Mouse (Mus musculus) CH12.LX (cell line): ENCODE results near the gene C1qtnf5. TPM values are rescaled to one million over a fixed set of nuclear protein-coding genes. Genes with fewer than 3 reads are reported as not detected.

ENCODE experiments used
- DNase-seq: peaks from one replicate; pipeline ENCODE4 v3.0.0-alpha.2; 2013; ENCODE audit errors: extremely low read depth
- H3K27ac ChIP-seq: 2 replicates; pipeline ENCODE4 v1.5.1; 2012; ENCODE audit warnings: low read depth, mild to moderate bottlenecking, control low read depth, moderate library complexity; ENCODE audit not compliant: insufficient read depth
- H3K27me3 ChIP-seq: replicated peaks from 2 replicates; pipeline ENCODE3; 2012; ENCODE audit warnings: inconsistent platforms
- H3K36me3 ChIP-seq, 2 experiments: replicated peaks in 1 of 2; 2 replicates each; pipeline versions ENCODE3 to v1.6.1; 2012; ENCODE audit warnings: inconsistent platforms in 1 of 2, low read length in 1 of 2, mild to moderate bottlenecking in 1 of 2, mixed read lengths in 1 of 2, moderate library complexity in 1 of 2; ENCODE audit not compliant: control insufficient read depth in 1 of 2, insufficient read depth in 1 of 2
- H3K4me1 ChIP-seq, 2 experiments: 2 replicates each; pipeline ENCODE4 v1.6.1; 2012; ENCODE audit warnings: inconsistent platforms in 1 of 2, moderate library complexity in 1 of 2; ENCODE audit not compliant: insufficient read depth in 2 of 2, control insufficient read depth in 1 of 2
- H3K4me2 ChIP-seq: 2 replicates; pipeline ENCODE4 v1.6.1; 2012; ENCODE audit warnings: low read depth, mild to moderate bottlenecking, control low read depth; ENCODE audit not compliant: poor library complexity, insufficient read depth, severe bottlenecking
- H3K4me3 ChIP-seq, 3 experiments: fragments of 150-350 bp in 1 of 3; sonication (generic) in 1 of 3; replicated peaks in 1 of 3; 2 replicates each; pipeline versions ENCODE3 to v1.5.1; 2011 to 2012; ENCODE audit warnings: low read depth in 2 of 3, low read length in 2 of 3, mild to moderate bottlenecking in 2 of 3, moderate library complexity in 2 of 3, control low read depth in 1 of 3, improper control_type of control experiment in 1 of 3, inconsistent platforms in 1 of 3, mixed read lengths in 1 of 3; ENCODE audit not compliant: poor library complexity in 1 of 3
- H3K79me2 ChIP-seq: replicated peaks from 2 replicates; pipeline ENCODE4 v1.6.1; 2012; ENCODE audit warnings: mild to moderate bottlenecking, moderate library complexity; ENCODE audit not compliant: control insufficient read depth, poor library complexity, insufficient read depth, severe bottlenecking; ENCODE audit errors: extremely low read depth
- H3K9ac ChIP-seq: 2 replicates; pipeline ENCODE4 v1.6.1; 2012; ENCODE audit warnings: low read depth, mild to moderate bottlenecking, control low read depth, moderate library complexity; ENCODE audit not compliant: insufficient read depth
- H3K9me3 ChIP-seq: replicated peaks from 2 replicates; pipeline ENCODE3; 2012; ENCODE audit warnings: low read length, inconsistent platforms, mixed read lengths
- CHD1 ChIP-seq: IDR thresholded peaks from 2 replicates; pipeline ENCODE4 v1.6.1; 2012; ENCODE audit warnings: low read depth, low read length, improper control_type of control experiment, inconsistent platforms
- CHD2 ChIP-seq: IDR thresholded peaks from 2 replicates; pipeline ENCODE4 v1.6.1; 2011; ENCODE audit warnings: low read length, improper control_type of control experiment
- CTCF ChIP-seq, 2 experiments: IDR thresholded peaks in 1 of 2; conservative IDR thresholded peaks in 1 of 2; 2 replicates each; pipeline ENCODE4 v1.5.1; 2011 to 2012; ENCODE audit warnings: low read depth in 2 of 2, low read length in 2 of 2, improper control_type of control experiment in 1 of 2, inconsistent platforms in 1 of 2, mild to moderate bottlenecking in 1 of 2, moderate library complexity in 1 of 2
- ETS1 ChIP-seq: conservative IDR thresholded peaks from 2 replicates; pipeline ENCODE4 v1.6.1; 2012; ENCODE audit warnings: low read depth, mild to moderate bottlenecking, inconsistent platforms, low read length, improper control_type of control experiment, moderate library complexity
- HCFC1 ChIP-seq: IDR thresholded peaks from 2 replicates; pipeline ENCODE4 v1.6.1; 2012; ENCODE audit warnings: low read depth, mild to moderate bottlenecking, inconsistent platforms, low read length, improper control_type of control experiment
- IRF4 ChIP-seq: IDR thresholded peaks from 2 replicates; pipeline ENCODE4 v1.6.1; 2014; ENCODE audit warnings: low read depth, mild to moderate bottlenecking, inconsistent platforms, low read length, improper control_type of control experiment
- JUND ChIP-seq: conservative IDR thresholded peaks from 2 replicates; pipeline ENCODE4 v1.6.1; 2011; ENCODE audit warnings: low read depth, low read length, improper control_type of control experiment
- KAT2A ChIP-seq: IDR thresholded peaks from 2 replicates; pipeline ENCODE4 v1.6.1; 2012; ENCODE audit warnings: low read length, improper control_type of control experiment, inconsistent platforms; ENCODE audit not compliant: insufficient replicate concordance
- MAX ChIP-seq: IDR thresholded peaks from 2 replicates; pipeline ENCODE4 v1.6.1; 2011; ENCODE audit warnings: low read length, improper control_type of control experiment
- MEF2A ChIP-seq: IDR thresholded peaks from 2 replicates; pipeline ENCODE4 v1.6.1; 2014; ENCODE audit warnings: low read depth, mild to moderate bottlenecking, inconsistent platforms, low read length, improper control_type of control experiment, borderline replicate concordance
- MYC ChIP-seq: IDR thresholded peaks from 2 replicates; pipeline ENCODE4 v1.6.1; 2011; ENCODE audit warnings: low read depth, mild to moderate bottlenecking, improper control_type of control experiment, low read length
- NELFE ChIP-seq: IDR thresholded peaks from 2 replicates; pipeline ENCODE4 v1.6.1; 2011; ENCODE audit warnings: low read depth, low read length, improper control_type of control experiment
- NRF1 ChIP-seq: IDR thresholded peaks from 2 replicates; pipeline ENCODE4 v1.6.1; 2014; ENCODE audit warnings: low read depth, mild to moderate bottlenecking, inconsistent platforms, low read length, improper control_type of control experiment, moderate library complexity
- POLR2AphosphoS2 ChIP-seq: IDR thresholded peaks from 2 replicates; pipeline ENCODE4 v1.6.1; 2011; ENCODE audit warnings: low read depth, low read length, improper control_type of control experiment
- RCOR1 ChIP-seq: conservative IDR thresholded peaks from 2 replicates; pipeline ENCODE4 v1.6.1; 2012; ENCODE audit warnings: low read depth, mild to moderate bottlenecking, inconsistent platforms, low read length, improper control_type of control experiment
- TBP ChIP-seq: conservative IDR thresholded peaks from 2 replicates; pipeline ENCODE4 v1.6.1; 2011; ENCODE audit warnings: low read depth, low read length, improper control_type of control experiment
- TCF12 ChIP-seq: IDR thresholded peaks from 2 replicates; pipeline ENCODE4 v1.6.1; 2014; ENCODE audit warnings: low read depth, mild to moderate bottlenecking, inconsistent platforms, low read length, improper control_type of control experiment
- USF1 ChIP-seq: IDR thresholded peaks from 2 replicates; pipeline ENCODE4 v1.6.1; 2014; ENCODE audit warnings: low read depth, mild to moderate bottlenecking, inconsistent platforms, low read length, improper control_type of control experiment
- ZKSCAN1 ChIP-seq: IDR thresholded peaks from 2 replicates; pipeline ENCODE4 v1.6.1; 2012; ENCODE audit warnings: low read depth, inconsistent platforms, low read length, improper control_type of control experiment, borderline replicate concordance
- ZMIZ1 ChIP-seq: IDR thresholded peaks from 2 replicates; pipeline ENCODE4 v1.6.1; 2012; ENCODE audit warnings: low read depth, mild to moderate bottlenecking, inconsistent platforms, low read length, improper control_type of control experiment
- dilution Hi-C: fragments of 300-500 bp; cut with MboI; formaldehyde crosslinking; loops from 2 replicates; pipeline ENCODE4 v1.14.3; 2020; ENCODE audit warnings: low sequenced_read_pairs; ENCODE audit not compliant: extremely low pct_unique_long_range_greater_than_20kb, extremely low pct_ligation_motif_present
- in situ Hi-C: fragments of 300-500 bp; cut with MboI; formaldehyde crosslinking; loops from 3 replicates; pipeline ENCODE4 v1.14.3; 2019; ENCODE audit warnings: low sequenced_read_pairs, low pct_ligation_motif_present, low pct_unique_long_range_greater_than_20kb, mixed read lengths
- polyA plus RNA-seq: library from polyadenylated mRNA; unstranded; fragments of >175 nt; gene quantifications from 2 replicates; pipeline ENCODE4 v1.2.1, GENCODE M21; 2012; ENCODE audit warnings: low read depth; ENCODE audit not compliant: insufficient read length
- total RNA-seq, 2 experiments: library from RNA; depleted of rRNA; stranded (reverse); fragments of 300-350 nt in 1 of 2; fragments of >200 nt in 1 of 2; gene quantifications; 2 replicates each; pipeline ENCODE4 v1.2.3; 2012 to 2014

C1qtnf5 gene
- total and polyA plus RNA-seq, 3 experiments: not detected

DNA sequence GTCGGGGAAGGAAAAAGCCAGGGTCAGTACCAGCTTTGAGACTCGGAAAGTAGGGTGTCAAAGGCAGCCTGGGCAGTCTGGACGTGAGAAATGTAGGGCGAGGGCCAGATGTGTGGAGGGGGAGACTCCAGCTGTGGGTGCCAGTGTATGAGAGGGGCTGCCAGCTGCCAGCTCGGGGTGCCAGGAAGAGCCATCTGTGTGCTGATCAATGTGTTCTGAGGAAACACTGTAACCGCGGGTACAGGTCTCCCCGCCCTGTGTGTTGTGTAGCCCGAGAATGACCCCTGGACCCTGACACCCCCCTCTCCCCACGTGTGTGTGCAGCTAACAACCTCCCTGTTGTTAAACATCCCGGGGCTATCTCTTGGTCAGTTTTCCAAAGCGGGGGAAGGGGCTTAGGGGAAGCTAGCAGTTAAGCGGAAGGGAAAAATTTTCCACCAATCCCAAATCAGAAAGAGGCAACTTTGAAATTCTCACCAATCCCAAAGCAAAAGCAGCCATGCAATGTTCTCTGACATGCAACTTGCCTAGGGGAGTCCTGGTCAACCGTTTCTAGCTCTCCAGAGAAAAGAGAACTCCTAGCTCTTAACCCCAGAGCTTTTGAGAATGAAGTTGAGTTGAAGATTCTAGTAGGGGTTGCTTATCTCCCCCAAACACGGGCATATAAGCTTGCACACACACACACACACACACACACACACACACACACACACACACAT lies 39.6 kb upstream of the C1qtnf5 start:
- Histone ChIP-seq H3K9me3 (no peaks in the 10 kb centered on the region), H3K9ac (no peak overlapping the region; the same call in 1 of the 2 replicates), H3K4me3 (peak overlapping the region in 1 of 3 experiments; percentile 54), H3K27me3 (peaks cover 78% of the 10 kb centered on the region), H3K4me2 (peak overlapping the region; percentile 56)
- in situ Hi-C loops: no loop called here
- TF ChIP-seq ZMIZ1 (no peak), MEF2A (no peak), NELFE (no peak), USF1 (no peak), TBP (no peak), CHD2 (no peak), ETS1 (no peak), JUND (no peak), MYC (no peak), CTCF (conservative IDR thresholded peaks at IDR 0.05 in 1 of 2, IDR thresholded peaks at IDR 0.05 in 1 of 2; ENCODE audit: low read depth in 2 of 2, low read length in 2 of 2) (no peak), NRF1 (no peak)
- TF ChIP-seq, all 38 proteins: peak for 0
- no peak for DNase-seq
- dilution Hi-C loops: no loop called here
- no peaks in the 10 kb centered on the region for H3K36me3 ChIP-seq
- no peaks in the 10 kb centered on the region for H3K79me2 ChIP-seq
- no peak overlapping the region for H3K27ac ChIP-seq
- peaks cover 18 to 19% of the 10 kb centered on the region in 2 experiments for H3K4me1 ChIP-seq

DNA sequence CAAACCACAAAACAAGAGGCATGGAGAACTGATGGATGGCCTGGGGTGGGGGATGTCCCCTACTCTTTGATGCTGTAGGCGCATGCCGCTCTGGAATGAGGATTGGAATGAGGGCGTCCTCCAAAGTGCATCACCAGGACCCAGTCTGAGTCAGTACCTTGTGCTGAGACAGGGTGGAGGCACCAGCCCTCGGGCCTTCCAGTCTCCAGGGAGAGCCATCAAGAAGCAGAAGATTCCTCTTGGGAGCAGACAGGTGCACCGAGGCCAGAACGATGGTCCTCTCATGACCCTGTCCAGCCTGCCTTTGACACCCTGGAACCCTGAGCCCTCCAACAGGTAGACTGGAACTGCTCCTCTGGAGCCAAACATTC lies 39.1 kb upstream of the C1qtnf5 start:
- TF ChIP-seq ZKSCAN1 (no peak), MAX (no peak), KAT2A (no peak), TCF12 (no peak), USF1 (no peak), RCOR1 (no peak), NRF1 (no peak), CHD1 (no peak), ZMIZ1 (no peak), HCFC1 (no peak), IRF4 (no peak), MYC (no peak), CTCF (conservative IDR thresholded peaks at IDR 0.05 in 1 of 2, IDR thresholded peaks at IDR 0.05 in 1 of 2; ENCODE audit: low read depth in 2 of 2, low read length in 2 of 2) (no peak), POLR2AphosphoS2 (no peak)
- H3K4me2 ChIP-seq: no peak overlapping the region
- dilution Hi-C loops: no loop called here
- H3K36me3 ChIP-seq: no peaks in the 10 kb centered on the region
- peaks cover 18 to 19% of the 10 kb centered on the region in 2 experiments for H3K4me1 ChIP-seq
- H3K27ac ChIP-seq: no peak overlapping the region
- no peaks in the 10 kb centered on the region for H3K9me3 ChIP-seq
- no peak for DNase-seq
- H3K4me3 ChIP-seq: no peak overlapping the region
- in situ Hi-C loops: no loop called here
- no peaks in the 10 kb centered on the region for H3K79me2 ChIP-seq
- H3K27me3 ChIP-seq: peaks cover 79% of the 10 kb centered on the region
- H3K9ac ChIP-seq: no peak overlapping the region
